Mouse (Mus musculus) testis, postnatal 10 days (tissue): ENCODE data around the gene Olfr1215.
"Not testable (repeated sequence)": the region's sequence is repeated elsewhere in the genome, so short reads cannot be mapped to it uniquely, and the experiment has no call there.

Experiments
- DNase-seq: peaks from one replicate; pipeline ENCODE4 v3.0.0; 2021; ENCODE audit warnings: low spot score

The Olfr1215 gene

GRCm38 (mm10) chr2:89006873-89007272 is at the start of gene Olfr1215:
TSS of gene Olfr1215 (minus strand) at chr2:89006973.
- no peak for DNase-seq

GRCm38 (mm10) chr2:89031965-89032364 is 25.2 kb upstream of the Olfr1215 start, which contains the start of gene Olfr1217:
TSS of gene Olfr1217 (minus strand) at chr2:89032065.
- DNase-seq = no peak

- DNase-seq = not testable (repeated sequence)
Observed at GRCm38 (mm10) chr2:89021436-89021835, 14.7 kb upstream of the Olfr1215 start.

- DNase-seq = no peak
Observed at GRCm38 (mm10) chr2:89018240-89018639, 11.5 kb upstream of the Olfr1215 start, which contains the start of gene Olfr1216. TSS of gene Olfr1216 (minus strand) at chr2:89018340.

- DNase-seq = no peak
Observed at GRCm38 (mm10) chr2:88992553-88992952, 14.2 kb downstream of the Olfr1215 start, which contains the start of gene Olfr1214. TSS of gene Olfr1214 (minus strand) at chr2:88992653.

GRCm38 (mm10) chr2:88980181-88980580 is 26.6 kb downstream of the Olfr1215 start, which contains the start of gene Gm13762:
TSS of gene Gm13762 (minus strand) at chr2:88980281.
- DNase-seq = no peak

GRCm38 (mm10) chr2:88953669-88954068 is 53.1 kb downstream of the Olfr1215 start, which contains the start of gene Olfr1212:
TSS of gene Olfr1212 (plus strand) at chr2:88953969.
- DNase-seq = no peak
